Mouse (Mus musculus): ENCODE data around the gene Fcgr1.
"Not testable (repeated sequence)": the region's sequence is repeated elsewhere in the genome, so short reads cannot be mapped to it uniquely, and the experiment has no call there.

- TF ChIP-seq CTCF (IDR thresholded peaks at IDR 0.05): peak; percentile 89
- TF ChIP-seq EP300 (IDR thresholded peaks at IDR 0.05): not testable (repeated sequence)
Observed at GRCm38 (mm10) chr3:96287334-96287733, 6.4 kb downstream of the Fcgr1 start.

All from lung, postnatal 0 days (tissue).